Mouse (Mus musculus) liver, adult 2 months (tissue): ENCODE results near the gene C2cd2.

Experiments used
- CTCF ChIP-seq: fragments of 200-500 bp; IDR thresholded peaks from 2 replicates; pipeline ENCODE4 v1.5.1; 2011; ENCODE audit warnings: low read depth, low read length, control low read depth
- POLR2A ChIP-seq: fragments of 200-500 bp; IDR thresholded peaks from 2 replicates; pipeline ENCODE4 v1.6.1; 2011; ENCODE audit warnings: low read length, control low read depth; ENCODE audit not compliant: insufficient read depth; ENCODE audit errors: extremely low read depth

DNA sequence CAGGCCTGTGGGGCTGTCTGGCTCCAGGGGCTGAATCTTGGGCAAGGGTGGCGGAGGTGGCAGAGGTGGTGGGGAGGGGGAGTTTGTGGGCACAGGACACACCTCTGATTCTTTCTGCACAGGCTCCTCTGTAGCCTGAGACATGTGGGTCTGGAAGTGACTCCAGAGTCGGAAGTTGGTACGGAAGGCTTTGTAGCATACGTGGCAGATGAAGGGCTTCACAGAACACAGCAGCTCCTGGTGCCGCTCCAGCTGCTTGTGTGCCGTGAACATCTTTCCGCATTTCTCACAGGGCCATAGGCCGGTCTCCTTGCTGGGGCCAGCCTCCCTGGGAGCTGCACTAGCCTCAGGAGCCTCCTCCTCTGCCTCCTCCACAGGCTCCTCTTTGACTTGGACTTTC lies 12.3 kb downstream of the C2cd2 start:
- TF ChIP-seq CTCF (no peak), POLR2A (no peak)
